Mouse (Mus musculus) MEL (cell line): ENCODE results near the gene Pik3r1. TPM values are rescaled to one million over a fixed set of nuclear protein-coding genes. Genes with fewer than 3 reads are reported as not detected.
A peak's percentile ranks its signal among the peaks of the same experiment; 100 is the strongest.

Source experiments
- DNase-seq: peaks from one replicate; pipeline ENCODE4 v3.0.0; 2011; ENCODE audit warnings: low read depth, low spot score
- H3K27ac ChIP-seq: 2 replicates; pipeline ENCODE4 v1.5.1; 2012; ENCODE audit warnings: low read depth, mild to moderate bottlenecking, control low read depth, low read length, moderate library complexity; ENCODE audit not compliant: control insufficient read depth
- H3K27me3 ChIP-seq, 2 experiments: fragments of 150-350 bp in 1 of 2; sonication (generic) in 1 of 2; 2 replicates each; pipeline ENCODE4 v1.6.1; 2012; ENCODE audit warnings: low read length in 2 of 2, mild to moderate bottlenecking in 2 of 2, improper control_type of control experiment in 1 of 2, moderate library complexity in 1 of 2; ENCODE audit not compliant: insufficient read depth in 2 of 2, control insufficient read depth in 1 of 2
- H3K36me3 ChIP-seq, 2 experiments: 2 replicates each; pipeline ENCODE4 v1.6.1; 2012 to 2014; ENCODE audit warnings: low read length in 2 of 2, improper control_type of control experiment in 1 of 2, inconsistent platforms in 1 of 2, mild to moderate bottlenecking in 1 of 2; ENCODE audit not compliant: insufficient read depth in 2 of 2, control insufficient read depth in 1 of 2
- H3K4me1 ChIP-seq, 2 experiments: fragments of 150-350 bp in 1 of 2; sonication (generic) in 1 of 2; 2 replicates each; pipeline ENCODE4 v1.6.1; 2012; ENCODE audit warnings: low read length in 2 of 2, improper control_type of control experiment in 1 of 2, mild to moderate bottlenecking in 1 of 2; ENCODE audit not compliant: insufficient read depth in 2 of 2, control insufficient read depth in 1 of 2
- H3K4me3 ChIP-seq, 2 experiments: fragments of 150-350 bp in 1 of 2; sonication (generic) in 1 of 2; 2 replicates each; pipeline ENCODE4 v1.5.1; 2012; ENCODE audit warnings: low read depth in 2 of 2, low read length in 2 of 2, mild to moderate bottlenecking in 2 of 2, moderate library complexity in 2 of 2, control low read depth in 1 of 2, improper control_type of control experiment in 1 of 2; ENCODE audit not compliant: control insufficient read depth in 1 of 2, insufficient read depth in 1 of 2
- H3K79me2 ChIP-seq: 2 replicates; pipeline ENCODE4 v1.6.1; 2012; ENCODE audit warnings: mild to moderate bottlenecking, low read length, moderate library complexity; ENCODE audit not compliant: control insufficient read depth, poor library complexity, insufficient read depth
- H3K9ac ChIP-seq: 2 replicates; pipeline ENCODE4 v1.6.1; 2012; ENCODE audit warnings: low read depth, mild to moderate bottlenecking, control low read depth, low read length, moderate library complexity; ENCODE audit not compliant: control insufficient read depth, poor library complexity, severe bottlenecking
- H3K9me3 ChIP-seq: fragments of 150-350 bp; sonication (generic); replicated peaks from 2 replicates; pipeline ENCODE4 v1.6.1; 2012; ENCODE audit warnings: mild to moderate bottlenecking, low read length, improper control_type of control experiment, moderate library complexity; ENCODE audit not compliant: insufficient read depth
- ELF1 ChIP-seq: IDR thresholded peaks from 2 replicates; pipeline ENCODE4 v1.6.1; 2014; ENCODE audit warnings: low read depth, mild to moderate bottlenecking, inconsistent platforms, low read length, improper control_type of control experiment, moderate library complexity
- GATA1 ChIP-seq: IDR thresholded peaks from 2 replicates; pipeline ENCODE4 v1.6.1; 2011; ENCODE audit warnings: low read depth, low read length, improper control_type of control experiment
- JUND ChIP-seq: IDR thresholded peaks from 2 replicates; pipeline ENCODE4 v1.6.1; 2011; ENCODE audit warnings: low read depth, mild to moderate bottlenecking, improper control_type of control experiment, low read length
- MAFK ChIP-seq: IDR thresholded peaks from 2 replicates; pipeline ENCODE4 v1.6.1; 2011; ENCODE audit warnings: low read depth, mild to moderate bottlenecking, low read length, improper control_type of control experiment, borderline replicate concordance
- MAX ChIP-seq: IDR thresholded peaks from 2 replicates; pipeline ENCODE4 v1.6.1; 2011; ENCODE audit warnings: low read length, improper control_type of control experiment
- MAZ ChIP-seq: IDR thresholded peaks from 2 replicates; pipeline ENCODE4 v1.6.1; 2012; ENCODE audit warnings: low read depth, mild to moderate bottlenecking, inconsistent platforms, low read length, improper control_type of control experiment
- MEF2A ChIP-seq: IDR thresholded peaks from 2 replicates; pipeline ENCODE4 v1.6.1; 2014; ENCODE audit warnings: low read depth, mild to moderate bottlenecking, inconsistent platforms, low read length, improper control_type of control experiment; ENCODE audit not compliant: poor library complexity, insufficient replicate concordance, severe bottlenecking; ENCODE audit errors: extremely low read depth
- MXI1 ChIP-seq: IDR thresholded peaks from 2 replicates; pipeline ENCODE4 v1.6.1; 2011; ENCODE audit warnings: mild to moderate bottlenecking, low read depth, low read length, improper control_type of control experiment
- MYB ChIP-seq: IDR thresholded peaks from 2 replicates; pipeline ENCODE4 v1.6.1; 2011; ENCODE audit warnings: mild to moderate bottlenecking, low read depth, low read length, improper control_type of control experiment
- MYC ChIP-seq: IDR thresholded peaks from 2 replicates; pipeline ENCODE4 v1.6.1; 2011; ENCODE audit warnings: low read depth, mild to moderate bottlenecking, low read length, improper control_type of control experiment, moderate library complexity
- NELFE ChIP-seq: IDR thresholded peaks from 2 replicates; pipeline ENCODE4 v1.6.1; 2011; ENCODE audit warnings: low read depth, low read length, improper control_type of control experiment
- POLR2A ChIP-seq, 2 experiments: IDR thresholded peaks; 2 replicates each; pipeline ENCODE4 v1.6.1; 2011 to 2012; ENCODE audit warnings: low read length in 2 of 2, mild to moderate bottlenecking in 2 of 2, control low read depth in 1 of 2, improper control_type of control experiment in 1 of 2, low read depth in 1 of 2, moderate library complexity in 1 of 2; ENCODE audit not compliant: control insufficient read depth in 1 of 2, insufficient read depth in 1 of 2, poor library complexity in 1 of 2
- SIN3A ChIP-seq: IDR thresholded peaks from 2 replicates; pipeline ENCODE4 v1.6.1; 2012; ENCODE audit warnings: low read length, improper control_type of control experiment, inconsistent platforms
- TAL1 ChIP-seq: IDR thresholded peaks from 2 replicates; pipeline ENCODE4 v1.6.1; 2012; ENCODE audit warnings: mild to moderate bottlenecking, inconsistent platforms, low read length, moderate library complexity, mixed read lengths
- TBP ChIP-seq: IDR thresholded peaks from 2 replicates; pipeline ENCODE4 v1.8.0; 2011; ENCODE audit warnings: low read depth, low read length, improper control_type of control experiment
- USF1 ChIP-seq: IDR thresholded peaks from 2 replicates; pipeline ENCODE4 v1.6.1; 2014; ENCODE audit warnings: low read depth, mild to moderate bottlenecking, inconsistent platforms, low read length, improper control_type of control experiment, moderate library complexity
- USF2 ChIP-seq, 2 experiments: IDR thresholded peaks; 2 replicates each; pipeline ENCODE4 v1.6.1; 2011 to 2012; ENCODE audit warnings: improper control_type of control experiment in 2 of 2, low read length in 2 of 2, borderline replicate concordance in 1 of 2, inconsistent platforms in 1 of 2, low read depth in 1 of 2, mild to moderate bottlenecking in 1 of 2; ENCODE audit not compliant: insufficient read depth in 1 of 2
- ZKSCAN1 ChIP-seq: IDR thresholded peaks from 2 replicates; pipeline ENCODE4 v1.6.1; 2012; ENCODE audit warnings: low read depth, mild to moderate bottlenecking, inconsistent platforms, low read length, improper control_type of control experiment, moderate library complexity
- ZMIZ1 ChIP-seq: IDR thresholded peaks from 2 replicates; pipeline ENCODE4 v1.6.1; 2012; ENCODE audit warnings: low read depth, mild to moderate bottlenecking, inconsistent platforms, low read length, improper control_type of control experiment, moderate library complexity
- polyA plus RNA-seq, 2 experiments: library from polyadenylated mRNA; stranded (reverse) in 1 of 2; unstranded in 1 of 2; fragments of >175 nt in 1 of 2; fragments of >200 nt in 1 of 2; gene quantifications; 2 replicates each; pipeline versions ENCODE4 v1.2.1 to v1.2.4; 2012; ENCODE audit warnings: low replicate concordance in 2 of 2, low read depth in 1 of 2; ENCODE audit not compliant: insufficient read length in 2 of 2, insufficient read depth in 1 of 2, missing spikeins in 1 of 2
- total RNA-seq: library from RNA; depleted of rRNA; stranded (reverse); fragments of 300-350 nt; gene quantifications from 2 replicates; pipeline ENCODE4 v1.2.3, GENCODE M21; 2012

Pik3r1 gene
- total and polyA plus RNA-seq, 3 experiments: 23.8 to 116 (median 41.4) TPM

- Histone ChIP-seq H3K4me3 (no peak overlapping the region), H3K27ac (no peak overlapping the region), H3K79me2 (peaks cover 80% of the 10 kb centered on the region), H3K4me1 (peaks cover 2 to 6% of the 10 kb centered on the region in 2 experiments; a peak in 3 of 4 replicates), H3K27me3 (no peaks in the 10 kb centered on the region), H3K9ac (no peak overlapping the region), H3K9me3 (no peaks in the 10 kb centered on the region), H3K36me3 (peaks cover 19 to 30% of the 10 kb centered on the region in 2 experiments)
- no peak for DNase-seq
- TF ChIP-seq MXI1 (no peak), TBP (no peak), GATA1 (no peak), MEF2A (no peak), USF1 (no peak), ZMIZ1 (no peak), MYC (no peak), MAX (no peak), NELFE (no peak), MAFK (no peak), ELF1 (no peak), TAL1 (no peak), SIN3A (no peak), USF2 (IDR thresholded peaks at IDR 0.05; ENCODE audit: borderline replicate concordance in 1 of 2, insufficient read depth in 1 of 2, low read depth in 1 of 2, low read length in 2 of 2) (no peak), ZKSCAN1 (no peak), POLR2A (IDR thresholded peaks at IDR 0.05; ENCODE audit: control insufficient read depth in 1 of 2, insufficient read depth in 1 of 2, low read depth in 1 of 2, low read length in 2 of 2, poor library complexity in 1 of 2) (no peak), MAZ (no peak), JUND (no peak)
These were observed 12.8 kb downstream of the Pik3r1 start for GRCm38 (mm10) chr13:101755228-101755627.

GRCm38 (mm10) chr13:101753639-101754038 is 14.4 kb downstream of the Pik3r1 start:
- Histone ChIP-seq H3K36me3 (peaks cover 26 to 38% of the 10 kb centered on the region in 2 experiments), H3K4me1 (peaks cover 12 to 13% of the 10 kb centered on the region in 2 experiments), H3K4me3 (no peak overlapping the region), H3K9me3 (no peaks in the 10 kb centered on the region), H3K79me2 (peaks cover 78% of the 10 kb centered on the region), H3K27me3 (no peaks in the 10 kb centered on the region), H3K9ac (no peak overlapping the region), H3K27ac (no peak overlapping the region)
- DNase-seq: no peak
- TF ChIP-seq TAL1: 0 out of 2 replicates have a peak, but pooled peaks have one; percentile 2
- no peak for TF ChIP-seq MYB
